Mouse (Mus musculus): ENCODE data around the gene Lars2.

Gene Lars2

DNA sequence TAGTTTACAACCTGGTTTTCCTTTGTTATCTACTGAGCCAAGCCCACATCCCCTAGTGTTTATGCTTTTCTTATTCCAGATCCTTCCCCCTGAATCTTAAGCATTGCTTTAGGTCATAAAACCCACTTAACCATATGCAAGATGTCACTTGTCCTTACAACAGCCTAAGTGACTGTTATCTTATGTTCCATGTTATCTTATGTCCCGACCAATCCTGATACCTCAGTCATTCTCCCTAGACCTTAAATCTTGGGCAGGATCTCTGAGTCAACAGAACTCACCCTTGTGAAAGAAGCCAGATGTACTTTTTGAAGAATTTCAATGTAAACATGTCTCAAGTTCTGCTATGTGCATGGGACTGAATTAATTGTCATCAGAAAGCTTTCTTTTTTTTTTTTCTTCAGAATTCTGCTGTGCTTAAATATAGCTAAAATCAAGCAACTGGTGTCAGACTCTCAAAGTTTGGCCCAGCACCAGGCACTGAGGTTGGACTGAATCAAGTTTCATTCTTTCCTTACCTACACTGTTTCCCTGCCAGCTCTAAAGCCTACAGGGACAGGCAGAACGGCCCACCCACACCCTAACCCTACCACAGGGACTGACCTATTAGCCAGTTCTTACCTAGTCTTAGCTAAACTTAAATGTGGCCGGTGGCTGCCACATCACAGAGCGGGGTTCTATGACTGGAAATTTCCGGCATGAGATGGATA lies 24.6 kb downstream of the Lars2 start:
- peak; percentile 48 for DNase-seq (ENCODE audit: low read depth)

DNA sequence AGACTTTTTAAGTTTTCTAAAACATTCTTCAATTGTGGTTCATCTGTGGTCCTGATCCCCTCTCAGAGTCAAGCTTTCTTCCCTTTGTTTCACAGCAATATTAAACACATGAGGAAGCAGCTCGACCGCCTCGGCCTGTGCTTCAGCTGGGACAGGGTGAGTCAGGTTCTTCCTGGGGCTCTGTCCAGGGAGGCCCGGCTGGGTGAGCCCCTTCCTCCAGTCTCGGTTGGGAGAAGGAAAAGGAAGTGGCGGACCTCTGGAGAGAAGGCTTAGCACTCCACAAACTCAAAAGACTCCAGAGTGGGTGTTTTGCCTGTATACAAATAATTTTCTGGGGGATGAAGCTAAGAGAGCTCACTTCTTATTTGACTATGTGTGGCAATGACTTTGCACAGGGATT lies 28.1 kb downstream of the Lars2 start:
- no peak for DNase-seq (ENCODE audit: low read depth)

GRCm38 (mm10) chr9:123397701-123398100 lies 31.0 kb downstream of the Lars2 start:
- DNase-seq (ENCODE audit: low read depth), result no peak

DNA sequence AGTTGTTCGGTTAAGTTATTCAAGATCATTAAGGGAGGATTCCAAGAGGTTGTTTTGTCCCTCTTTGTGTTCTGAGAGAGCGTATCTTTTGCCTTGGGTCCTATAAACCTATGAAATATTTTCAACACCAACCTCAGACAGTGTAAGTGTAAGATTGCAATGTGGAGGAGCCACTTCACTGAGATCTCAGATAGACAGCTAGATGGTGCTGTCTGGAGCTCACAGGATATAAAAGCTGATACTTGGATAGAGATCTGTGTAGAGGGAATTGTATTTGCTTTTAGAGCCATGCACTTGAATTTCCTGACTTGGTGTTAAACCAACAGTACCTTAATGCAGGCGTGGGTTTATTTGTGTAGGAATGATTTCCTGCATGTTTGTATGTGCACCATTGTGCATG lies 35.5 kb downstream of the Lars2 start:
- no peak for DNase-seq (ENCODE audit: low read depth)

DNA sequence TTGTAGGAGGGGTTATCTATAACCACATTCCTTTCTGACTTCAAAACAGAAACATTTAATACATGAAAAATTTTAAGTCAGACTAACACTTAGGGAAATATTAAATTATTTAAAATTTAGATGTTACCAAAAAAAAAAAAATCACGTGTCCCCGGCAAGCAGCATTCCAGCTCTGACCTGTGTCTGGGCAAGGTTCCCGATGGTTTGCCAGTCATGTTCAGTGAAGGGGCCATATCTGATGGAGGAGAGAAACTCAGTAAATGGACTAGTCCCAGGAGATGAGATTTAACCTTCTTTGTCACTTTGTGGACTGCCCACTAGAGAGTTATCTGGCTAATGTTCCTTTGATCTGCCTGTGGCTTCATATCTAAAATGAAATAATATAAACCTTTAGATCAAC lies 36.3 kb downstream of the Lars2 start:
- peak; percentile 19 for DNase-seq (ENCODE audit: low read depth)

- no peak for DNase-seq (ENCODE audit: low read depth)
Measured at GRCm38 (mm10) chr9:123405231-123405630, 38.5 kb downstream of the Lars2 start.

DNA sequence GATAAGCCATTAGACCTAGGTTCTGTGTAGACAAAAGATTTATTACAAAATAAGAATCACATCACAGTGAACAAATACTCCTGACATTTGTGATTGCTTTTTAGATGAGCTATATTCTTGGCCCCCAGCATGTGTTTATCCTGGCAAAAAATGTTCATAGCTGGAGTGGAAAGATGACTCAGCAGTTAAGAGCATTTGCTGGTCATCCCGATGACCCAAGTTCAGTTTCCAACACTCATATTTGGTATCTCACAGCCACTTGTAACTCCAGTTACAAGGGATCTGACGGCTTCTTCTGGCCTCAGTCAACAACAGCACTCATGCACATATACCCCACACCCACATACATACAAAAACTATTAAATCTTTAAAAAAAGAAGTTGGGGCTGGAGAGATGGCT lies 42.0 kb downstream of the Lars2 start:
- DNase-seq (ENCODE audit: low read depth), result peak; percentile 77

GRCm38 (mm10) chr9:123429863-123430262 lies 63.1 kb downstream of the Lars2 start:
- no peak for DNase-seq (ENCODE audit: low read depth)

GRCm38 (mm10) chr9:123430973-123431372 lies 64.2 kb downstream of the Lars2 start:
- no peak for DNase-seq (ENCODE audit: low read depth)

DNA sequence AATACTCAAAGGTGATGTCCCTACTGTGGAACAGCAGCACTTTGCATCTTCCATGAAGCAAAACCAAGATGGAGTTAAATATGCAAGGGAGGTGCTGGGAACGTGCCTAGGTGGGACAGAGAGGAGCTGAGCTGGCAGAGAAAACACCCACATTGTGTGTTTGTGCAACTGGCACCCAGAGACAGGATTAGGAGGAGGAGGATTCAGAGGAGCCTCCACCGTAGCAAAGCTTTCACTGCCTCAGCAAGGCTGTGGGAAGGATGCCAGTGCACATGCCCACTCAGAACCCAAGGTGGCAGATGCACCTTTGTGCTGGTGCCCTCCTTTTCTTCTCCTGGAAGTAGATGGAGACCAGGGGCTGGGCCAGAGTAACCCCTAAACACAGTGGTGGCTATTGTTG lies 71.5 kb downstream of the Lars2 start:
- no peak for DNase-seq (ENCODE audit: low read depth)

GRCm38 (mm10) chr9:123440230-123441058 lies 73.7 kb downstream of the Lars2 start:
- peak; percentile 40 for DNase-seq (ENCODE audit: low read depth)

DNA sequence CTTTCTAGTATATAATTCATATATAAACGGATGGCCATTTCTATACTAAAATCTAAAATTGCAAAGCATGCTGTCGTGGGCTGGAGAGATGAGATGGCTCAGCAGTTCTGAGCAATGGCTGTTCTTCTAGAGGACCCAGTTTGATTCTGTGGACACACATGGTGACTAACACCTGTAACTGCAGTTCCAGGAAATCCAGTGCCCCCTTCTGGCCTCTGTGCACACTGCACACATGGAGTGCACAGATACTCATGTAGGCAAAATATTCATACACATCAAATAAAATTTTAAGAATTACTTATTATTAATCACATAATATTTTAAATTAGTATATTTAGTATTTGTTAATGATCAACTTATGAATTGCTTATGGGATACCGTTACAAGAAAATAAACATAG lies 80.4 kb downstream of the Lars2 start:
- DNase-seq (ENCODE audit: low read depth), result peak; percentile 30

DNA sequence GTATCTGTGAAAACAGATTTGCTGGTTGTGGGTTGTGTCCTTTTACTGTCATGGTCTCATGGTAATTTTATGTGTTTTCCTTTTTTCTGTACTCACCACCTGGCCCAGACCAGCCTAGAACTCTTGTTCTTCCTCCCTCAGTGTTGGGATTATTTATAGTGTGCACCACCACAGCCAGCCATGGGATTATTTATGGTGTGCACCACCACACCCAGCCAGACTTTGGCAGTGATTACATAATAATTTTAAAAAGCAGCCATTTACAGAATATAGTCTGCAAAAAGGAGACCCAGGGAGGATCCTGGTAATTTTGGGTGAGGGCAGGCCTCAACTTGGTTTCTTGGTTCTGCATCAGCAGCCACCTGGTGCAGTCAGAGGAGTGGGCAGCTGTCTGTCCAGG lies 81.9 kb downstream of the Lars2 start:
- DNase-seq (ENCODE audit: low read depth), result no peak

DNA sequence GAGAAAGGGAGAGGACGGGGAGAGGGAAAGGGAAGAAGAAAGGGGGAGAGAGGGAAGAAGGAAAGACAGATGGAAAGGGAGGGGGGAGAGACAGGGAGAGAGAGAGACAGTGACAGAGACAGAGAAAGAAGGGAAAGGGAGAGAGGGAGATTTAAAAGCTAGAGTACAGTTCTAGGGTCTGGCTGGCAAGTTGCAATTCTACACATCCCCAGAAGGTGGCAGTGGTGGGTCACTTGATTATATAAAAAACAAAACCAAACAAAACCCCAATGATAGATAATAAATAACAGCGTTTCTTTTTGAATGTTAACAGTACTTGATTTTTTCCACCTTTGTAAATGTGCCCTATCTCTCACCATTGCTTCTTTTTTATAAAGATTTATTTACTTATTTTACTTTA lies 83.4 kb downstream of the Lars2 start:
- DNase-seq (ENCODE audit: low read depth), result peak; percentile 78

GRCm38 (mm10) chr9:123451772-123452171 lies 85.0 kb downstream of the Lars2 start:
- no peak for DNase-seq (ENCODE audit: low read depth)

DNA sequence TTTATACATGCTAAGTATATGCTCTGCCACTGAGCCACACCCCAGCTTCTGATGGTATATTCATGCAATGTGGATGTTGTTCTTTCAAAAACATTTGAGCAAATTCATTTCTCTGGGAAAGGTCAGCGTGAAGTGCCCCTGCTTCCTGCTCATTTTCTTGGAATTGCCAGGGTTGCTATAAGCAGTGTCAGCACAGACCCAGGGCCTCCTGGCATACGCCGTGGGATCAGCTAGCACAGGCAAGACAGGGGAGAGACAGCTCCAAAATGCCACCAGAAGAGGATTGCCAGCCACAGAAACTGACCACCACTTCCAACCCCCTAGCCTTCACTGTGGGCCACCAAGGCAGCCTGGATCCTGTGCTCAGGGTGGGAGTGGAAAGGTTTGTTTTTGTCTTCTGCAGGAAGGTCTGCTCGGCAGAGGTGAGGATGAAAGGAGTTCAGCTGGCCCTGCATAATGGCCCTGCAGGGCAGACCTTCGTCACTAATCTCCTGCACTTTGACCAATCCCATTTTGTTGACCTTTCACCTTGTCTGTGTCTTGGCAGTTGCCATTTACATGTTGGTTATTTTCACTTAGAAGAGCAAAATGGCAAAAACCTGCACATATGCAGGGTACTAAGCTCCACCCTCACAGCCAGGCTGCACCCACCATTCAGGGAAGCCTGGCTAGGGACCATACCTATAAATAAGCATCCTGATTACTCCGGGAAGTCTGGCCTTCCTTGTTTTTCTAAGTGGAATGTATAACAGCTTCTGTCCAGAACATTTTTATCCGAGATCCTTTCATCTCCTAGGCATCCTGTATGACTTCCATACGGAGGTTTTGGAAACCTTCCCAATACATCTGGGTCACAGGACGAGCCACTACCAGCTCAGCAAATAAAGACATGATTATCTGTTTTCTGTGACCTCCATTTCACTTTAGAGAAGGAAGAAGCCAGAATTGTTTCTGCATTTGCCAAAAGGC lies 90.2 kb downstream of the Lars2 start:
- no peak for DNase-seq (ENCODE audit: low read depth)

DNA sequence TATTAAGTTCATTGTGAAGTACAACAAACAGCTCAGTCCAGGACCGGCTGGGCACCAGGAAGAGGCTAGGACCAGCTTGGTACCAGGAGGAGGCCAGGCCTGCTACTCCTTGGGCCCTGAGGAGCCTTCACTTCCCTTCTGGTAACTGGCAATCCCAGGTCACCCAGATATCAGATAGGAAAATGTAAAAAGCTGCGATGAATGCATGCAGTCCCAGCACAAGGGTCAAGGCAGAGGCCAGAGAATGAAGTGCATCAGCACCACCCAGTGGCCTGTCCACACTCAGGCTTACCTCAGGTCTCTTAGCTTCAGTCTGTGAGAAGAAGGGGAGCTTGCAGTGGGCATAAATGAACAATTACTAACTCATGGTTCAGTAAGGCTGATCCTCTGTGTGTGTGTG lies 90.9 kb downstream of the Lars2 start:
- DNase-seq (ENCODE audit: low read depth), result no peak

DNA sequence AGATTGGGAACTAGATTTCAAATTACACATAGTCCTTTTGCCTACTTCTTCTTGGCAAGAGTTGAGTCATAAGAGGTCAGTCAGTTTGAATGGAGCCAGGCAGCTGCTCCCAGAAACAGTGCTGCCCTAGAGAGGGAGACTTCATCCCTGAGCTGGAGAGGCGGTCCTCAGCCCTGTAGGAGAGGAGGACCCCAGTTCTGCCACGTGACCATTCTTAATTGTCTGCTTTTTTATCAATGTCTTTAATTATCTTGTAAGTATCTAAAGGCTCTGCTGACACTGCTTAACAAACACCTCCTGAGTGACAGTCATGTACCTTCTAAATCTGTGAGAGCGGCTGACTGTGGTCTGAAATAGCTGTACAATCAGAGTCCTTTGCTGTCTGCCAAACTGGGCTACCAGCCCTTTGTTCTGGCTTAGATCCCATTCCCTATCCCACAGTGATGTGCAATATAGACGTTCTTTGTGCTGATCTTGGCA lies 100.5 kb downstream of the Lars2 start:
- peak; percentile 30 for DNase-seq (ENCODE audit: low read depth)

GRCm38 (mm10) chr9:123468406-123469085 lies 101.8 kb downstream of the Lars2 start:
- no peak for DNase-seq (ENCODE audit: low read depth)

DNA sequence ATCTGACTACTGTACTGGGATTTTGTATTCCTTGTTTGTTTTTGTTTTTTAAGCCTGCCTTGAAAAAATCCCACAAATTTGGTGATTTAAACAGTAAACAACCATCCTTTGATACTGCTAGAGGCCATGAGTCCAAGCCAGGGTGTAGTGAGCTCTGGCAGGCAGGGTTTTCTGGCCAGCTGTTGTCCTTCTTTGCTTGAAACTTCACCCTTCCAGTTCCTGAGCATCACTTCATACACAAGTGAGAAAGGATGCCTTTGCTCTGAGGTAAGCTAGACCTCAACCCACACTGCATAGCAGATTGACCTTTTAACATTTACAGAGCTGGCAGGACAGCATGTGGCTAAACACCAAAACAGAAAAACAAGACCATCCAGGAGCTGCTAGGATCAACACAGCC lies 102.4 kb downstream of the Lars2 start:
- DNase-seq (ENCODE audit: low read depth), result no peak

- DNase-seq (ENCODE audit: low read depth), result peak; percentile 40
Measured at GRCm38 (mm10) chr9:123473377-123473776, 106.7 kb downstream of the Lars2 start.

DNA sequence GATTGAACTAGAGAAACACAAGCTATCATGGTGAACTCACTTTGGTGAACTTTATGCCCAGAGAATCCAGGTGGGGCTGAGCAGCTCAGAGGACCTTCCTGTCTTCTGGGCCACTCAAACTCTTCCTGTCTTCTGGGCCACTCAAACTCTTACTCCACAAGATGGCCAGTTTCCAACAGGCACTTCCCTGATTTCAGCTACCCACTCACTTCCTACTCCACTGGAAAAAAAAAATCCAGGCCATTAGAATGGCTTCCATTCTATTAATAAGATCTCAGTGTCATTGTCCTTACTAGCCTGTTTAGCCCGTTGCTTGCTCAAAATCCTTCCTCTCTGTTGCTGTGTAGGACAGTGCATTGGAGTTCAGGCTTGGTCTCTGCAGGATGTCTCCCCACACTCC lies 108.8 kb downstream of the Lars2 start:
- no peak for DNase-seq (ENCODE audit: low read depth)

Data from NIH3T3 (cell line).